Mouse (Mus musculus) ES-E14 (cell line): ENCODE data around the gene Plvap. TPM values are rescaled to one million over a fixed set of nuclear protein-coding genes. Genes with fewer than 3 reads are reported as not detected.
"Not testable (repeated sequence)": the region's sequence is repeated elsewhere in the genome, so short reads cannot be mapped to it uniquely, and the experiment has no call there.

Experiments used
- DNase-seq: peaks from one replicate; pipeline ENCODE4 v3.0.0-alpha.2; 2013; ENCODE audit warnings: low read depth, low spot score
- H3K27ac ChIP-seq: 2 replicates; pipeline ENCODE4 v1.5.1; 2012; ENCODE audit warnings: low read depth, mild to moderate bottlenecking, low read length, moderate library complexity, mixed read lengths; ENCODE audit not compliant: poor library complexity, insufficient read depth, severe bottlenecking
- H3K36me3 ChIP-seq: 2 replicates; pipeline ENCODE4 v1.6.1; 2012; ENCODE audit warnings: mild to moderate bottlenecking, low read length, moderate library complexity, mixed read lengths; ENCODE audit not compliant: control insufficient read depth, poor library complexity, insufficient read depth, severe bottlenecking
- H3K4me1 ChIP-seq, 2 experiments: fragments of 150-350 bp in 1 of 2; sonication (generic) in 1 of 2; 2 replicates each; pipeline ENCODE4 v1.6.1; 2012; ENCODE audit warnings: low read length in 2 of 2, mild to moderate bottlenecking in 1 of 2, mixed read lengths in 1 of 2; ENCODE audit not compliant: control insufficient read depth in 2 of 2, insufficient read depth in 2 of 2, poor library complexity in 1 of 2
- H3K4me3 ChIP-seq, 2 experiments: fragments of 150-350 bp in 1 of 2; sonication (generic) in 1 of 2; 2 replicates each; pipeline ENCODE4 v1.5.1; 2012; ENCODE audit warnings: low read length in 2 of 2, low read depth in 1 of 2, mild to moderate bottlenecking in 1 of 2, mixed read lengths in 1 of 2; ENCODE audit not compliant: insufficient read depth in 1 of 2, poor library complexity in 1 of 2, severe bottlenecking in 1 of 2
- H3K9ac ChIP-seq: 2 replicates; pipeline ENCODE4 v1.6.1; 2012; ENCODE audit warnings: low read depth, mild to moderate bottlenecking, low read length, mixed read lengths; ENCODE audit not compliant: poor library complexity, insufficient read depth, severe bottlenecking
- H3K9me3 ChIP-seq: fragments of 150-350 bp; sonication (generic); 2 replicates; pipeline ENCODE4 v1.6.1; 2012; ENCODE audit warnings: low read depth, mild to moderate bottlenecking, low read length; ENCODE audit not compliant: control insufficient read depth, insufficient read depth
- CHD2 ChIP-seq: IDR thresholded peaks from 2 replicates; pipeline ENCODE4 v1.6.1; 2014; ENCODE audit warnings: mild to moderate bottlenecking, low read depth, low read length, inconsistent platforms
- HCFC1 ChIP-seq: IDR thresholded peaks from 2 replicates; pipeline ENCODE4 v1.6.1; 2012; ENCODE audit warnings: low read length, inconsistent platforms, borderline replicate concordance; ENCODE audit not compliant: insufficient read depth
- MAFK ChIP-seq: IDR thresholded peaks from 2 replicates; pipeline ENCODE4 v1.6.1; 2014; ENCODE audit warnings: mild to moderate bottlenecking, low read depth, low read length, inconsistent platforms; ENCODE audit not compliant: insufficient read depth
- ZC3H11A ChIP-seq: IDR thresholded peaks from 2 replicates; pipeline ENCODE4 v1.6.1; 2012; ENCODE audit warnings: low read depth, mild to moderate bottlenecking, inconsistent platforms, low read length, borderline replicate concordance
- ZNF384 ChIP-seq: IDR thresholded peaks from 2 replicates; pipeline ENCODE4 v1.6.1; 2012; ENCODE audit warnings: low read depth, low read length, inconsistent platforms
- in situ Hi-C, 2 experiments: fragments of 600-800 bp; cut with MboI; formaldehyde crosslinking; loops; one replicate each; pipeline ENCODE4 v1.15.1; 2025; ENCODE audit warnings: low sequenced_read_pairs in 2 of 2, inconsistent platforms in 1 of 2; ENCODE audit not compliant: unreplicated experiment in 2 of 2
- total RNA-seq: library from RNA; depleted of rRNA; stranded (reverse); fragments of 300-350 nt; gene quantifications from 2 replicates; pipeline ENCODE4 v1.2.3, GENCODE M21; 2012

Plvap gene
- total RNA-seq, 1 experiment: 2.5 TPM

GRCm38 (mm10) chr8:71521634-71522033, 10.1 kb upstream of the Plvap start:
- no peak overlapping the region for H3K9ac ChIP-seq
- H3K36me3 ChIP-seq: no peaks in the 10 kb centered on the region; the same call in 1 of the 2 replicates
- H3K27ac ChIP-seq: no peak overlapping the region
- DNase-seq: peak; percentile 93
- no peaks in the 10 kb centered on the region for H3K9me3 ChIP-seq
- in situ Hi-C loops: no loop called here
- H3K4me3 ChIP-seq: no peak overlapping the region
- TF ChIP-seq CHD2: no peak
- peak; percentile 61; the same call in 1 of the 2 replicates for TF ChIP-seq ZC3H11A
- no peak for TF ChIP-seq ZNF384
- TF ChIP-seq MAFK: no peak
- TF ChIP-seq HCFC1: 0 out of 2 replicates have a peak, but pooled peaks have one; percentile 48
- H3K4me1 ChIP-seq: peaks cover 3 to 20% of the 10 kb centered on the region in 2 experiments; a peak in 2 of 4 replicates

GRCm38 (mm10) chr8:71519037-71519825, 7.7 kb upstream of the Plvap start:
- in situ Hi-C loops, H3K9me3 ChIP-seq, H3K27ac ChIP-seq, H3K9ac ChIP-seq, H3K36me3 ChIP-seq, DNase-seq, H3K4me3 ChIP-seq: not testable (repeated sequence)
- peaks cover 0 to 19% of the 10 kb centered on the region in 2 experiments; a peak in 1 of 4 replicates for H3K4me1 ChIP-seq

GRCm38 (mm10) chr8:71516786-71517185, 5.2 kb upstream of the Plvap start:
- no peaks in the 10 kb centered on the region for H3K9me3 ChIP-seq
- in situ Hi-C loops: no loop called here
- no peak for DNase-seq
- H3K4me3 ChIP-seq: no peak overlapping the region
- H3K4me1 ChIP-seq: peaks cover 0 to 15% of the 10 kb centered on the region in 2 experiments; a peak in 1 of 4 replicates
- TF ChIP-seq MAFK: no peak
- no peak for TF ChIP-seq ZNF384
- no peak for TF ChIP-seq HCFC1
- no peak for TF ChIP-seq ZC3H11A
- no peak for TF ChIP-seq CHD2
- H3K27ac ChIP-seq: no peak overlapping the region
- no peaks in the 10 kb centered on the region for H3K36me3 ChIP-seq
- H3K9ac ChIP-seq: no peak overlapping the region

DNA sequence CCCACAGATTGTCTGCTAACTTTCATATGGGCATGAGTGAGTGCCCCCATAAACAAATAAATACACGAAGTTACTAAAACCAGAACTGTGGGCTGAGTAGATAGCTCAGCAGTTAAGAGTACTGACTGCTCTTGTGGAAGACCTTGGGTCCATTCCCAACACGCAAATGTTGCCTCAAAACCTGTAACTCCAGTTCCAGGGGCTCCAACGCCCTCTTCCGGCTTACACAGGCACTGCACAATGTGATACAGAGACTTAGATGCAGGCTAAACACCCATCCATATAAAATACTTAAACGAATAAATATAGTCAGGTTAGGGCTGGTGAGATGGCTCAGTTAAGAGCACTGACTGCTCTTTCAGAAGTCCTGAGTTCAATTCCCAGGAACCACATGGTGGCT, 3.5 kb upstream of the Plvap start:
- Histone ChIP-seq H3K36me3 (no peaks in the 10 kb centered on the region), H3K9me3 (no peaks in the 10 kb centered on the region), H3K4me3 (no peak overlapping the region), H3K27ac (no peak overlapping the region), H3K9ac (no peak overlapping the region), H3K4me1 (peaks cover 0 to 12% of the 10 kb centered on the region in 2 experiments; a peak in 1 of 4 replicates)
- TF ChIP-seq CHD2: no peak
- TF ChIP-seq ZC3H11A: no peak
- no peak for TF ChIP-seq ZNF384
- TF ChIP-seq MAFK: no peak
- TF ChIP-seq HCFC1: no peak
- no peak for DNase-seq
- in situ Hi-C loops: no loop called here
